Mouse (Mus musculus) lung, embryonic 14.5 days (tissue): ENCODE measurements around the gene Amfr. TPM values are rescaled to one million over a fixed set of nuclear protein-coding genes. Genes with fewer than 3 reads are reported as not detected.

Experiments
- ATAC-seq: fragments of 200-750 bp; cut with Nextera tagmentation; 2 replicates; pipeline ENCODE4 v1.8.0; 2017; ENCODE audit warnings: mild to moderate bottlenecking, moderate TSS enrichment, moderate library complexity; ENCODE audit not compliant: insufficient read depth
- DNase-seq: peaks from one replicate; pipeline ENCODE4 v3.0.0-alpha.2; 2015
- H3K27ac ChIP-seq: fragments of 300-500 bp; sonication (generic); 2 replicates; pipeline ENCODE4 v1.5.1; 2014; ENCODE audit warnings: low read depth, mild to moderate bottlenecking, moderate library complexity
- H3K27me3 ChIP-seq: fragments of 300-500 bp; sonication (generic); 2 replicates; pipeline ENCODE4 v1.6.1; 2014; ENCODE audit warnings: low read length, control low read depth; ENCODE audit not compliant: insufficient read depth
- H3K36me3 ChIP-seq: fragments of 300-500 bp; sonication (generic); 2 replicates; pipeline ENCODE4 v1.6.1; 2014; ENCODE audit warnings: control low read depth; ENCODE audit not compliant: insufficient read depth
- H3K4me1 ChIP-seq: fragments of 300-500 bp; sonication (generic); 2 replicates; pipeline ENCODE4 v1.6.1; 2014; ENCODE audit warnings: antibody characterized with exemption, control low read depth; ENCODE audit not compliant: insufficient read depth
- H3K4me2 ChIP-seq: fragments of 300-500 bp; sonication (generic); 2 replicates; pipeline ENCODE4 v1.6.1; 2014; ENCODE audit warnings: mild to moderate bottlenecking
- H3K4me3 ChIP-seq: fragments of 300-500 bp; sonication (generic); 2 replicates; pipeline ENCODE4 v1.5.1; 2014; ENCODE audit warnings: low read depth, low read length
- H3K9ac ChIP-seq: fragments of 300-500 bp; sonication (generic); 2 replicates; pipeline ENCODE4 v1.6.1; 2014
- H3K9me3 ChIP-seq: fragments of 300-500 bp; sonication (generic); 2 replicates; pipeline ENCODE4 v1.6.1; 2016; ENCODE audit warnings: low read depth, low read length, control low read depth
- CTCF ChIP-seq: IDR thresholded peaks from 2 replicates; pipeline ENCODE4 v1.5.1; 2016; ENCODE audit warnings: antibody characterized with exemption, low read depth
- WGBS: fragments of 180-500 bp; shearing (Covaris S2); extraction: QIAGEN DNeasy Blood & Tissue Kit; methylation state at CpG from one replicate; pipeline ENCODE4 v1.1.7; 2014; 5-methylcytosine and 5-hydroxymethylcytosine counted together
- polyA plus RNA-seq: library from polyadenylated mRNA; unstranded; fragments of >200 nt; fragmentation: Nextera tagmentation; extraction: Ambion mirVana; gene quantifications from 2 replicates; pipeline ENCODE4 v1.2.1, GENCODE M21; 2014

Gene Amfr
- polyA plus RNA-seq, 1 experiment from 2014 or later: 54.7 TPM

DNA sequence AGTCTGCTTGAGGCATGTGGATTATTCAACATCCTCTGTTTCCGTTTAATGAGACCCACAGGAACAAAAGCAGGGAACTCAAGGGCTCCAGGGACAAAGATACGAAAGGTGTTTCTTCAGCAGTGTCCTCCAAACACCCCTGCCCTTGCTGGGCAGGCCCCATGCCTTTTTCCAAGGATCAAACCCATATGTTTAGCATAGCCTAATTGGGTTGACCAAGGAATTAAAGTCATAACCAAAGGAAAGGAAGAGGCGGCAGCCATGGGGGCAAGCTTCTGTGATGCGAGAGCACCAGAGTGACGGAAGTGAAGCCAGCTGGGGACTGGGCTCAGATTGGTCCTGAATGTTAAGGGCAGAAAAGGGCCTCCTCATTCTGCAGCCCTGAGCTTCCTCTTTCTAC is 40.4 kb downstream of the Amfr start:
- WGBS: 93% methylated on average over 5 of the region's 5 CpGs
- Histone ChIP-seq H3K27ac (no peak overlapping the region), H3K36me3 (peaks cover 59% of the 10 kb centered on the region), H3K4me2 (no peak overlapping the region), H3K27me3 (no peaks in the 10 kb centered on the region), H3K9ac (no peak overlapping the region), H3K4me1 (no peaks in the 10 kb centered on the region), H3K9me3 (no peaks in the 10 kb centered on the region), H3K4me3 (no peak overlapping the region)
- TF ChIP-seq CTCF: no peak
- no peak for DNase-seq
- ATAC-seq: no peak

DNA sequence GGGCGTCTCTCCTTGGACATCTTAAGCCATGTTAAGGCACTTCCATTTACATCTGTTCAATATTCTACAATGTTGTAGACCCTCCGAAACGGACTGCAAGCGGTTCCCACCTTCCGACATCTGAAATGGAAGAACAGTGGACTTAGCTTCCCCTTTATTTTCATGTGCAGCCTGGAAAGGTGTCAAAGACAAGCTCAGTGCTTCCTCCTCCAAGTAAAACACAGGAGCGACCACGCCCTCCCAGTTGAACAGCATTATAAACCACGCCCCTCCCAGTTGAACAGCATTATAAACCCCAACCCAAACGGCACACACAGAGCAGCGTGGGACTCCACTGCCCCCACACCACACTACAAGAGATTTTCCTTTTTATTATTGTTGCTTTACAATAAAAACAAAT is 41.2 kb downstream of the Amfr start:
- H3K4me3 ChIP-seq: no peak overlapping the region
- H3K9me3 ChIP-seq: no peaks in the 10 kb centered on the region
- H3K9ac ChIP-seq: no peak overlapping the region
- no peaks in the 10 kb centered on the region for H3K4me1 ChIP-seq
- ATAC-seq: no peak
- no peaks in the 10 kb centered on the region for H3K27me3 ChIP-seq
- DNase-seq: no peak
- H3K36me3 ChIP-seq: peaks cover 56% of the 10 kb centered on the region
- WGBS: 90% methylated on average over 10 of the region's 10 CpGs
- TF ChIP-seq CTCF: no peak
- no peak overlapping the region for H3K27ac ChIP-seq
- no peak overlapping the region for H3K4me2 ChIP-seq

DNA sequence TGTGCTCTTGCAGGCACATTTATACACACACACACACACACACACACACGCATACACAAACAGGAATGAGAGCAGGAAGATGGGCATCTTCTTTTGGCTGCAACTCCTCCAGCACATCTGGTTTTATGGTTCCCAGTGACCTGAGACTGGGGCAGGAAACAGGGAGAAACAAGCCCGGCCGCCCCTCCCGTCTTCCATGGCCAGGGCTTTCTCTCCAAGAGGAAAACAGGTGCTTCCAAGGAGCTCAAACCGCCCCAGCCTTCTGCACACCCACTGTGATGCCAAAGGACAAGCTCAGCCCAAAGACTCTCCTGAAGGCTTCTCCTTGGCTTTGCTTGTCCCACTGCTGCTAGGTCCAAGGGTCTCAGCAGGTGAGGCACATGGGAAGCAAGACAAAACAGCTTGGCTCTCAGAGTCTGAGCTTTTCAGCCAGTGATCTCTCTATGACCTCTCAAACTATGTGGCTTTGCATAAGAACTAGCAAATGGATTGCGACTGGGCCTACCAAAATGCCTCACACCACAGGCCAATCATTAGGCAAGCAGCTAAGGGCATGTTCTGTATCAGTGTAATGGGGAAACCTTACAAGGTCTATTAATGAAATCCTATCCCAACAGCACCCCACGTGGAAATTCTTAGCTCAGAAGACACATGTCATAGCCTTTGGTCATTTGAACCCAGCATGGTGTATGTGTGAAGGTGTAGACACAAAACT is 42.9 kb downstream of the Amfr start:
- H3K9me3 ChIP-seq: no peaks in the 10 kb centered on the region
- no peaks in the 10 kb centered on the region for H3K4me1 ChIP-seq
- no peak overlapping the region for H3K9ac ChIP-seq
- TF ChIP-seq CTCF: no peak
- ATAC-seq (no peak), DNase-seq (no peak)
- no peak overlapping the region for H3K4me3 ChIP-seq
- no peak overlapping the region for H3K4me2 ChIP-seq
- H3K27ac ChIP-seq: no peak overlapping the region
- 64% methylated on average over 7 of the region's 7 CpGs for WGBS
- peaks cover 39% of the 10 kb centered on the region for H3K36me3 ChIP-seq
- H3K27me3 ChIP-seq: no peaks in the 10 kb centered on the region

DNA sequence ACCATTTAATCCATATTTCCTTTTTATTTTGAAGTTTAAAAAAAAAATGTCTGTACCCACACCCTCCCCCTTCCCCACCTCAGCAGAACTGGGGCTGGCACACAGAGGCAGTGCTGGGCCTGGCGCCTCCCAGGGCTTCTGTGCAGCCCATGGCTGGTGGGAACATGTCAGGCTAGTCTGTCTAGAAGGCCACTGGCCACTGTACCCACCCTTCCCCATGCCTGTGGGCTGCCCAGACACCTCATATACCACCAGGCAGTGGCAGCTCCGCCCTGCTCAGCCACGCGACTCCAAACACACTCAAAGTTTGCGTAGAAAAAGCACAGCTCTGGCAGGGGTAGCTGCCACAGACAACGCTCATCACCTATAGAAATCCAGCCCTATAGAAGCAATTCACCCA is 44.3 kb downstream of the Amfr start:
- no peak overlapping the region for H3K9ac ChIP-seq
- no peak overlapping the region for H3K4me2 ChIP-seq
- TF ChIP-seq CTCF: no peak
- ATAC-seq: peak; percentile 51; the same call in 1 of the 2 replicates
- peaks cover 24% of the 10 kb centered on the region for H3K36me3 ChIP-seq
- no peak overlapping the region for H3K4me3 ChIP-seq
- no peaks in the 10 kb centered on the region for H3K27me3 ChIP-seq
- H3K4me1 ChIP-seq: no peaks in the 10 kb centered on the region
- no peak overlapping the region for H3K27ac ChIP-seq
- WGBS: 49% methylated on average over 6 of the region's 6 CpGs
- DNase-seq: no peak
- no peaks in the 10 kb centered on the region for H3K9me3 ChIP-seq

DNA sequence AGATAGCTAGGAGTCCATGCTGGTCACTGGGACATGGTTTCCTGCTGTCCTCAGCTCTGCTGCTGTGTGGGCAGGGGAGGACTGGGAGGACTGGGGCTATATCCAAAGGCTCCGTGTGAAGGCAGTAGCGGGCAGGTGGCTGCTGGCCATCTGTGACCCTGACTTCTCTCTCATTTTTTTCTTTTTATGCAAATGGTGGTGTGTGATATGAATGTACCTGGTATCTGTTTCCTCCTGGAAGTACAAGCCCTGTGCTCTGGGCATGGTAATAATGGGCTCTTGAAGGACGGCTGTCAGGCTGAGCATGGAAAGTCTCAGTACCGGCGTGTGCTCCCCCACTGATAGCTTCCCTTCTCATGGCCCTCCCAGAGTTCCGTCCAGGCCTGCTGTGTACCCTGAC is 51.7 kb downstream of the Amfr start:
- 83% methylated on average over 6 of the region's 6 CpGs for WGBS
- H3K9me3 ChIP-seq: no peaks in the 10 kb centered on the region
- no peak for ATAC-seq
- DNase-seq: no peak
- no peak overlapping the region for H3K4me3 ChIP-seq
- H3K4me2 ChIP-seq: no peak overlapping the region
- H3K9ac ChIP-seq: no peak overlapping the region
- no peaks in the 10 kb centered on the region for H3K36me3 ChIP-seq
- no peak for TF ChIP-seq CTCF
- H3K27ac ChIP-seq: no peak overlapping the region
- no peaks in the 10 kb centered on the region for H3K4me1 ChIP-seq
- H3K27me3 ChIP-seq: no peaks in the 10 kb centered on the region

DNA sequence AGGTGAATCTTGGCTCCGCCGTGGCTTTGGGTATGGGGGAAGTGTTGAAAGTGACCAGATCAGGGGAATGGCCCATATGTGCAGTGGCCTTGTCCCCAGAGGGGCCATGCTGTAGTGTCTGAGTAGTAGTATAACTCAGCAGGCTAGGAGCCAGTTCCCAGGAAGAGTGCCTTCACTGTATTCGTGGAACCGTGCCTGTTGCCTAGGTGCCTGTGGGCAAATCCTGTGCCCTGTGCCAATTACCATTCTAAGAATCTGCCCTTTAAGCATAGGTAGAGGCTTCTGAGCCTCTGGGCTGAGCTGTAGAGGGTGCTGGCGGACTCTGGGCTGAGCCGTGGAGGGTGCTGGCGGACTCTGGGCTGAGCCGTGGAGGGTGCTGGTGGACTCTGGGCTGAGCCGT is 54.2 kb downstream of the Amfr start:
- ATAC-seq: no peak
- no peak for TF ChIP-seq CTCF

DNA sequence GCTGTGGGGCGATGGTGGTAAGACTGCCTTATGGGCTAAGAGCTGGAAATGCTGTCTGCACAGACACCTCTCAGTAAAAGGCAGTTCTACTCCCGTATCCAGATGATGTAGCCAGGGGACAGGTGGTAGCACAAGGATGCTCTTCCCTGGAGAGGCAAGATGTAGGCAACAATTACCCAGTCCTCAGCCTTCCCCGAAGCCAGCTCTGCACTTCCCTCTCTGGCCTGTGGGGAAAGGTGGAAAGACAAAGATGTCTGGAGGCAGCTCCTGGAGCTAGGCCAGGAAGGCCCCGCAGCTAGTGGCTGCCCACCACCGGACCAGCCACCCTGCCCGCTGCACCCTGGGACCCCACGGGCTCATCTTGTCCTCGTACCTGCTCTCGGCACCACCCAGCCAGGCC is 60.1 kb downstream of the Amfr start:
- H3K4me2 ChIP-seq: no peak overlapping the region
- DNase-seq (no peak), ATAC-seq (no peak)
- no peak overlapping the region for H3K4me3 ChIP-seq
- 0 out of 2 replicates have a peak, but pooled peaks have one; percentile 5 for TF ChIP-seq CTCF
- WGBS: 77% methylated on average over 9 of the region's 9 CpGs
- no peak overlapping the region for H3K27ac ChIP-seq
- no peak overlapping the region for H3K9ac ChIP-seq
- H3K9me3 ChIP-seq: no peaks in the 10 kb centered on the region
- no peaks in the 10 kb centered on the region for H3K27me3 ChIP-seq
- H3K4me1 ChIP-seq: no peaks in the 10 kb centered on the region
- no peaks in the 10 kb centered on the region for H3K36me3 ChIP-seq

More for the DNA sequence above, 54.2 kb downstream of the Amfr start:
- Histone ChIP-seq H3K4me2 (no peak overlapping the region), H3K4me1 (no peaks in the 10 kb centered on the region), H3K9me3 (no peaks in the 10 kb centered on the region), H3K27me3 (no peaks in the 10 kb centered on the region), H3K9ac (no peak overlapping the region), H3K36me3 (no peaks in the 10 kb centered on the region), H3K4me3 (no peak overlapping the region), H3K27ac (no peak overlapping the region)
- no peak for DNase-seq
- WGBS: 86% methylated on average over 9 of the region's 9 CpGs

DNA sequence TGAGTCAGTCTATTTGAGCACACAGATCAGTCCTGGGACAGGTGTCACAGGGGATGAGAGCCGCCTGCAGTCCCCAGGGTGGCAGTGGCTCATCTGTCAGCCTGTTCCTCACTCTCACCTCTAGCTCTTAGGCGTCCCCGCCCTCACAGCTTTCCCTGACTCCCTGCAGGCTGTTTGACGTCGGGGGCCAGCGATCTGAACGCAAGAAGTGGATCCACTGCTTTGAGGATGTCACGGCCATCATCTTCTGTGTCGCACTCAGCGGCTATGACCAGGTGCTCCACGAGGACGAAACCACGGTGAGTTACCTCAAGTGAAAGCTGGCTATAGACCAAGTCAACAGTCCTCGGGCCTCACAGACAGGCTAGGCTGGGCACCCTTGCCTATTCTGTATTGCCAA is 62.5 kb downstream of the Amfr start:
- Histone ChIP-seq H3K4me1 (no peaks in the 10 kb centered on the region), H3K4me3 (no peak overlapping the region), H3K4me2 (no peak overlapping the region), H3K9me3 (no peaks in the 10 kb centered on the region), H3K36me3 (no peaks in the 10 kb centered on the region), H3K9ac (no peak overlapping the region), H3K27me3 (no peaks in the 10 kb centered on the region), H3K27ac (no peak overlapping the region)
- TF ChIP-seq CTCF: no peak
- no peak for ATAC-seq
- WGBS: 61% methylated on average over 14 of the region's 14 CpGs
- DNase-seq: no peak
